Mouse (Mus musculus): Measurements from ENCODE around the gene Nudt8. TPM values are rescaled to one million over a fixed set of nuclear protein-coding genes. Genes with fewer than 3 reads are reported as not detected.

Nudt8 gene
- polyA plus RNA-seq, 1 experiment from 2014 or later, result 74.1 TPM

DNA sequence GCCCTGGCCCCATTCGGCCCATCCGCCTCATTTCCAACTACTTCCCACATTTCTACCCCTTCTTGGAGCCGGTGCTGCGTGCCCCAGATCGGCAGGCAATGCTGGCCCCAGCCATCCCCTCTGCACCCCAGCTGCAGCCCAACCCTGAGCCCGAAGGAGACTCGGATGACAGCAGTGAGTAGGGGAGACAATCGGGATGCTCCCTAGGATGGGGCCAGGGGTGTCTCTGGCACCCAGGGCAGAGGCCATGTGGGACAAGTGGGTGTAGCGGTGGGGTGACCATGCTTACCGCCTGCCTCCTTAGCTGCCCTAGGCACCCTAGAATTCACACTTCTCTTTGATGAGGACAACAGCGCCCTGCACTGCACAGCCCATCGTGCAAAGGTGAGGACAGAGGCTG lies 3.3 kb downstream of the Nudt8 start:
- Histone ChIP-seq H3K36me3 (ENCODE audit: control insufficient read depth, insufficient read depth, low read length) (peaks cover 40% of the 10 kb centered on the region), H3K4me3 (ENCODE audit: control insufficient read depth in 1 of 2, insufficient read depth in 1 of 2, low read depth in 1 of 2, low read length in 2 of 2) (peak overlapping the region; percentile 16 to 38), H3K9me3 (ENCODE audit: control insufficient read depth, low read length) (no peaks in the 10 kb centered on the region), H3K27ac (replicated peaks in 1 of 2; ENCODE audit: control insufficient read depth in 1 of 2, insufficient read depth in 1 of 2, low read depth in 2 of 2, low read length in 2 of 2) (peak overlapping the region; percentile 92 to 99), H3K4me2 (ENCODE audit: low read length) (peak overlapping the region; percentile 67), H3K9ac (ENCODE audit: low read length) (peak overlapping the region; percentile 73), H3K27me3 (ENCODE audit: control insufficient read depth, insufficient read depth, low read length) (no peaks in the 10 kb centered on the region), H3K4me1 (ENCODE audit: control insufficient read depth in 2 of 2, insufficient read depth in 2 of 2, low read length in 2 of 2) (peaks cover 44 to 49% of the 10 kb centered on the region in 2 experiments)
- ATAC-seq (ENCODE audit: insufficient number of reproducible peaks, insufficient read depth, low FRiP score, low read depth), result no peak
- WGBS, result 72% methylated on average over 12 of the region's 12 CpGs

DNA sequence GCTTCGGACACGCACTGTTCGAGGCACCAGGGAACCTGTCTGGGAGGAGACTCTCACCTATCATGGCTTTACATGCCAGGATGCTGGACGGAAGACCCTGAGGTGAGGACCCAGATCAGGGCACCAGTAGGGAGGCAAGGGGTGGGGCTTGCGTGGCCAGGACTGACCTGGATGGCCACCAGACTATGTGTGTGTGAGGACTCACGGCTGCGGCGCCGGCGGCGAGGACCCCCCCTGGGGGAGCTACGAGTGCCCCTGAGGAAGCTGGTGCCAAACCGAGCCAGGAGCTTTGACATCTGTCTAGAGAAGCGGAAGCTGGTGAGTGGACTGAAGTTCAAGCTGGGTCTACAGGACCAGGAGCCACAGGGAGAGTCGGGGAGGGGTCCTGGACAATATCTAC lies 4.0 kb downstream of the Nudt8 start:
- Histone ChIP-seq H3K27me3 (ENCODE audit: control insufficient read depth, insufficient read depth, low read length) (no peaks in the 10 kb centered on the region), H3K9me3 (ENCODE audit: control insufficient read depth, low read length) (no peaks in the 10 kb centered on the region), H3K4me1 (ENCODE audit: control insufficient read depth in 2 of 2, insufficient read depth in 2 of 2, low read length in 2 of 2) (peaks cover 44 to 48% of the 10 kb centered on the region in 2 experiments), H3K4me2 (ENCODE audit: low read length) (peak overlapping the region; percentile 67), H3K9ac (ENCODE audit: low read length) (peak overlapping the region; percentile 73), H3K27ac (replicated peaks in 1 of 2; ENCODE audit: control insufficient read depth in 1 of 2, insufficient read depth in 1 of 2, low read depth in 2 of 2, low read length in 2 of 2) (peak overlapping the region; percentile 92 to 99; a peak in 2 of 4 replicates), H3K36me3 (ENCODE audit: control insufficient read depth, insufficient read depth, low read length) (peaks cover 47% of the 10 kb centered on the region), H3K4me3 (ENCODE audit: control insufficient read depth in 1 of 2, insufficient read depth in 1 of 2, low read depth in 1 of 2, low read length in 2 of 2) (peak overlapping the region in 1 of 2 experiments; percentile 9; a peak in 1 of 4 replicates)
- ATAC-seq (ENCODE audit: insufficient number of reproducible peaks, insufficient read depth, low FRiP score, low read depth), result no peak
- 72% methylated on average over 15 of the region's 15 CpGs for WGBS

DNA sequence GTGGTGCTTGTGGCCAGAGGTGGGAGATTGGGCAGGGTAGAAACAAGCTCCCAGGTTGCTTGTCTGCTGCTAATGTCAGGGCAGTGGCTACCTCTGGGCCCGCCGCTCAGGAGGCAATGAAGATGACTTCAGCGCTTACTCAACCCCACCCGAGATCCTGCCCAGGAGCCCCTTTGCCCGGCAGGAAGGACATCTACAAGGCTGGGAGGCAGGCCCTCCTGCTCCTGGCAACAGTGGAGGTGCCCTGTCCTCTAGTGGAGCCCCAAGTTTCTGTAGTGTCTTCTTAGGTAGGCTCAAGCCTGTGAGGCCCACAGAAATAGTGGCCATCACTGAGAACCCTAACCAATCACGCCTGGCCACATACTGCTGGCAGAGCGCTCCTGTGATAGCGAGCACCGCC lies 4.7 kb downstream of the Nudt8 start:
- no peaks in the 10 kb centered on the region for H3K27me3 ChIP-seq (ENCODE audit: control insufficient read depth, insufficient read depth, low read length)
- no peaks in the 10 kb centered on the region for H3K9me3 ChIP-seq (ENCODE audit: control insufficient read depth, low read length)
- peak overlapping the region; percentile 67 for H3K4me2 ChIP-seq (ENCODE audit: low read length)
- H3K4me3 ChIP-seq (ENCODE audit: control insufficient read depth in 1 of 2, insufficient read depth in 1 of 2, low read depth in 1 of 2, low read length in 2 of 2), result no peak overlapping the region
- peaks cover 54% of the 10 kb centered on the region for H3K36me3 ChIP-seq (ENCODE audit: control insufficient read depth, insufficient read depth, low read length)
- H3K9ac ChIP-seq (ENCODE audit: low read length), result peak overlapping the region; percentile 73; the same call in 1 of the 2 replicates
- H3K4me1 ChIP-seq (ENCODE audit: control insufficient read depth in 2 of 2, insufficient read depth in 2 of 2, low read length in 2 of 2), result peaks cover 42 to 43% of the 10 kb centered on the region in 2 experiments
- ATAC-seq (ENCODE audit: insufficient number of reproducible peaks, insufficient read depth, low FRiP score, low read depth), result no peak
- H3K27ac ChIP-seq (replicated peaks in 1 of 2; ENCODE audit: control insufficient read depth in 1 of 2, insufficient read depth in 1 of 2, low read depth in 2 of 2, low read length in 2 of 2), result peak overlapping the region in 1 of 2 experiments; percentile 99; a peak in 2 of 4 replicates
- 69% methylated on average over 9 of the region's 9 CpGs for WGBS

DNA sequence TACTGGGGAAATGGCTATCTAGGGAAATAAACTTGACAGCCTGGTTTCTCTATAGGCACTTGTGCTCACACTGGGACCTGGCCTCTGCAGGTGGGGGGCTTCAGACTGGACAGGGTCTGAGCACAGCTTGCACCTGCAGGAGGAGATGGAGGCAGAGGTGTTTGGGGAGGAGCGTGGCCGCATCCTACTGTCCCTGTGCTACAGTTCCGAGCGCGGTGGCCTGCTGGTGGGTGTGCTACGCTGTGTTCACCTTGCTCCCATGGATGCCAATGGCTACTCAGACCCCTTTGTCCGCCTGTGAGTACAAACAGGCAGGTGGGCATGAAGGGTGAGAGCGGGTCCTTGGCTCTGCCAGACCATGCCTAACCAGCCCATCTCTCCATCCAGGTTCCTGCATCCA lies 5.6 kb downstream of the Nudt8 start:
- H3K4me3 ChIP-seq (ENCODE audit: control insufficient read depth in 1 of 2, insufficient read depth in 1 of 2, low read depth in 1 of 2, low read length in 2 of 2), result no peak overlapping the region
- 92% methylated on average over 8 of the region's 8 CpGs for WGBS
- H3K27ac ChIP-seq (replicated peaks in 1 of 2; ENCODE audit: control insufficient read depth in 1 of 2, insufficient read depth in 1 of 2, low read depth in 2 of 2, low read length in 2 of 2), result no peak overlapping the region
- no peaks in the 10 kb centered on the region for H3K9me3 ChIP-seq (ENCODE audit: control insufficient read depth, low read length)
- no peak overlapping the region for H3K4me2 ChIP-seq (ENCODE audit: low read length)
- ATAC-seq (ENCODE audit: insufficient number of reproducible peaks, insufficient read depth, low FRiP score, low read depth), result no peak
- no peaks in the 10 kb centered on the region for H3K27me3 ChIP-seq (ENCODE audit: control insufficient read depth, insufficient read depth, low read length)
- no peak overlapping the region for H3K9ac ChIP-seq (ENCODE audit: low read length)
- H3K36me3 ChIP-seq (ENCODE audit: control insufficient read depth, insufficient read depth, low read length), result peaks cover 63% of the 10 kb centered on the region
- H3K4me1 ChIP-seq (ENCODE audit: control insufficient read depth in 2 of 2, insufficient read depth in 2 of 2, low read length in 2 of 2), result peaks cover 41 to 44% of the 10 kb centered on the region in 2 experiments

DNA sequence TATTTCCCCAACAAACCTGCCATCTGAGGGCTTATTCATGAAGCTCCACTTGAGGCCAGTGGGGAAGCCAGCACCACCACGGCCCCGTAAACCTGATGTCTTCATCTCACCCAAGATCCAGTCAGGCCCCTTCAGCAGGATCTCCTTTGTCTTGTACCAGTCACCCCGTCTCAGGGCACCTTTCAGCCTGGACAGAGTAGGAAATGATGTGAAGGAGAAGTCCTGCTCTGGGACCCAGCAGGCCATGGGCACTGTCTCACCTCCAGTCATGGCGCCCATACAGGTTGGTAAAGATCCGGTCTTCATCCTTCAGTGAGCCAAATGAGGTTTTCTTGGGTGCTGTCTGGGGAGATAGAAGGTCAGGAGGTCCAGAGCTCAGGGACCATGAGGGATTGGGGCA lies 10.7 kb downstream of the Nudt8 start:
- H3K9me3 ChIP-seq (ENCODE audit: control insufficient read depth, low read length), result no peaks in the 10 kb centered on the region
- no peak overlapping the region for H3K27ac ChIP-seq (replicated peaks in 1 of 2; ENCODE audit: control insufficient read depth in 1 of 2, insufficient read depth in 1 of 2, low read depth in 2 of 2, low read length in 2 of 2)
- 90% methylated on average over 5 of the region's 5 CpGs for WGBS
- H3K36me3 ChIP-seq (ENCODE audit: control insufficient read depth, insufficient read depth, low read length), result peaks cover 51% of the 10 kb centered on the region
- no peak for ATAC-seq (ENCODE audit: insufficient number of reproducible peaks, insufficient read depth, low FRiP score, low read depth)
- no peak overlapping the region for H3K4me2 ChIP-seq (ENCODE audit: low read length)
- H3K9ac ChIP-seq (ENCODE audit: low read length), result no peak overlapping the region
- H3K4me1 ChIP-seq (ENCODE audit: control insufficient read depth in 2 of 2, insufficient read depth in 2 of 2, low read length in 2 of 2), result peaks cover 4 to 17% of the 10 kb centered on the region in 2 experiments
- H3K27me3 ChIP-seq (ENCODE audit: control insufficient read depth, insufficient read depth, low read length), result no peaks in the 10 kb centered on the region
- H3K4me3 ChIP-seq (ENCODE audit: control insufficient read depth in 1 of 2, insufficient read depth in 1 of 2, low read depth in 1 of 2, low read length in 2 of 2), result no peak overlapping the region

DNA sequence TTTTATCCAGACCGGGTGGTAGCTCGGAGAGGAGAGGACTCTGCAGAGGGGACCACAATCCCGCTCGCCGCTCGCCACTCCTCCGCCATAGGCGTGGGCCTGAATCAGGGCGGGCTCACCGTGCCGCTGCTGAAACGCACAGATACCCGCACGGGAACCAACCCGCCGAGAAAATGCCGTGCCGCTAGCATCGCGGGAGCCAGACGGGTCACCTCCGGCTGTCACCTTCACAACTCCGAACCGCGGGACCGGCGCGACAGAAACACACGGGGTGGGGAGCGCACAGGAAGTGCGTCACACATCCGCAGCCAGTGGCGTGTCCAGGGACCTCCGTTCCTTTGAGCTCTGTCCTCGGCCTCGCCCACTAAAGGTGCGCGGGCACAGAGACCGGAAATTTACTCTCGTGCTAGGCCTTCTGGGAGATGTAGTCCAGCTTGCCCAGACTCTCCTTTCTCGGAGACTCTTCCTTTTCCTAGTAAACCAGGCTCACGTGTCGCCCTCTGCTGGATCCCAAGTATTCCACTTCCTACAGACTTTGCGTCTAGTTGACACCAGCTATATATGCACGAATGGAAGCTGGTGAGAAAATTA lies 12.1 kb downstream of the Nudt8 start, which contains the start of gene Ndufv1:
TSS of gene Ndufv1 (minus strand) at position 375 of the 591 bp plus-strand sequence.
- peaks cover 4 to 17% of the 10 kb centered on the region in 2 experiments for H3K4me1 ChIP-seq (ENCODE audit: control insufficient read depth in 2 of 2, insufficient read depth in 2 of 2, low read length in 2 of 2)
- peak within 1 kb of the TSS; percentile 95 for H3K9ac ChIP-seq (ENCODE audit: low read length)
- H3K27ac ChIP-seq (replicated peaks in 1 of 2; ENCODE audit: control insufficient read depth in 1 of 2, insufficient read depth in 1 of 2, low read depth in 2 of 2, low read length in 2 of 2), result peak within 1 kb of the TSS; percentile 81 to 83
- peak; percentile 97 for ATAC-seq (ENCODE audit: insufficient number of reproducible peaks, insufficient read depth, low FRiP score, low read depth)
- H3K4me2 ChIP-seq (ENCODE audit: low read length), result peak within 1 kb of the TSS; percentile 83
- peaks cover 37% of the 10 kb centered on the region for H3K36me3 ChIP-seq (ENCODE audit: control insufficient read depth, insufficient read depth, low read length)
- 0% methylated on average over 45 of the region's 45 CpGs for WGBS
- no peaks in the 10 kb centered on the region for H3K9me3 ChIP-seq (ENCODE audit: control insufficient read depth, low read length)
- peak within 1 kb of the TSS; percentile 90 to 97 for H3K4me3 ChIP-seq (ENCODE audit: control insufficient read depth in 1 of 2, insufficient read depth in 1 of 2, low read depth in 1 of 2, low read length in 2 of 2)
- no peaks in the 10 kb centered on the region for H3K27me3 ChIP-seq (ENCODE audit: control insufficient read depth, insufficient read depth, low read length)

DNA sequence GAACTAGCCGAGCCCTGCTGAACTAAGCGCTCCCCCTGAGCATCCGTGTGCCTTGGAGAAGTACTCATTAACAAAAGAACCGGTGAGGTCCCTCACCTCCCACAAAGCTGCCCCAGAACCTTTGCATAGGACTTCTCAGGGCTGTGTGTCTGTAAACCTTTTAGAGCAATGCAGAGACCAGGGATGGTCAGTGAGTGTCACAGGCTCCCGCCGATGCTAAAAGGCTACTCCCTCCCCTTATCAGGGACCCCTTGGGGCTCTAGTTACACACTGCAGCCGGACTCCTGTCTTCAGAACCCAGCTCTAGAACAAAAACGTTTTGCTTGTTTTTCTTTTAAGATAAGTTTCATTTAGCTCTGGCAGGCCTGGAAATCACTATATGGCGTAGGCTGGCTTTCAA lies 12.7 kb downstream of the Nudt8 start:
- Histone ChIP-seq H3K27me3 (ENCODE audit: control insufficient read depth, insufficient read depth, low read length) (no peaks in the 10 kb centered on the region), H3K36me3 (ENCODE audit: control insufficient read depth, insufficient read depth, low read length) (peaks cover 32% of the 10 kb centered on the region), H3K9me3 (ENCODE audit: control insufficient read depth, low read length) (no peaks in the 10 kb centered on the region), H3K4me1 (ENCODE audit: control insufficient read depth in 2 of 2, insufficient read depth in 2 of 2, low read length in 2 of 2) (peaks cover 4 to 17% of the 10 kb centered on the region in 2 experiments), H3K4me3 (ENCODE audit: control insufficient read depth in 1 of 2, insufficient read depth in 1 of 2, low read depth in 1 of 2, low read length in 2 of 2) (peak overlapping the region; percentile 25 to 35; a peak in 3 of 4 replicates), H3K9ac (ENCODE audit: low read length) (peak overlapping the region; percentile 60), H3K27ac (replicated peaks in 1 of 2; ENCODE audit: control insufficient read depth in 1 of 2, insufficient read depth in 1 of 2, low read depth in 2 of 2, low read length in 2 of 2) (0 out of 4 replicates have a peak overlapping the region, but pooled peaks of 1 of the 2 experiments have one; percentile 25), H3K4me2 (ENCODE audit: low read length) (peak overlapping the region; percentile 83)
- ATAC-seq (ENCODE audit: insufficient number of reproducible peaks, insufficient read depth, low FRiP score, low read depth), result peak; percentile 1; the same call in 1 of the 2 replicates
- WGBS, result 8% methylated on average over 9 of the region's 9 CpGs

All from heart, embryonic 14.5 days (tissue).